Mouse (Mus musculus) ES-Bruce4 (cell line): Measurements from ENCODE around the gene Igsf8.
A peak's percentile ranks its signal among the peaks of the same experiment; 100 is the strongest.

Experiments
- CTCF ChIP-seq: IDR thresholded peaks from one replicate; pipeline ENCODE4 v1.8.1; 2011; ENCODE audit warnings: low read depth, low read length
- EP300 ChIP-seq: IDR thresholded peaks from 2 replicates; pipeline ENCODE4 v1.6.1; 2011; ENCODE audit warnings: low read depth, low read length; ENCODE audit not compliant: insufficient read depth

- TF ChIP-seq EP300 (peak; percentile 75), CTCF (peak; percentile 97)
Observed at GRCm38 (mm10) chr1:172309699-172310398, 48.4 kb downstream of the Igsf8 start.
